Mouse (Mus musculus) c-Kit-positive CD71-positive TER-119-positive erythroid progenitor cells, embryonic 14.5 days (primary cell): Measurements from ENCODE around the gene Mrps33.
A peak's percentile ranks its signal among the peaks of the same experiment; 100 is the strongest.

ENCODE experiments used
- DNase-seq: peaks from one replicate; pipeline ENCODE4 v3.0.0-alpha.2; 2013; ENCODE audit warnings: low spot score

The Mrps33 gene

DNA sequence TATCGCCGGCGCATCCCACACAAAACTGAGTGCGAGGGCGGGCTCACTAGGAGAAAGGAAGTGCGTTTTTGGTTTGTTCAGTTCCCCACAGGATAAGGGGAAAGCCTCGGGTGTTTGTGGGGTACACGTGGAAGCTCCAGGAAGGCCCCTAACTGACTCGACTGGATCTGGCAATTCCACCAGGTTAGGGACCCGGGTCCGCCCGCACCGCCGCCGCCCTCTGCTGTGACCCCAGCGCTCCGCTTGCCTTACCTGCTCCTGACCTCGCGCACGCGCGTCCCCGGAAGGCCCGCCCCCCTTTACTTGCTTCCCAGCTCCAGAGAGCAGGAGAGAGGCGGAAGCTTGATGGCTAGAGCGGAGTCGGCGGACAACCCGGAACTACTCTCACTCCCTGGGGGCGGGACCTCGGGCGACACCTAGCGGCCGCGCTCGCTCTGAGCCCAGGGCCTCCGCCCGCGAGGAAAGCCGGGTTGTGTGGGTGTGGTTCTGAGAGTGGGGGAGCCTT, at the start of gene Mrps33:
TSS of gene Mrps33 (minus strand) at position 377 of the 505 bp plus-strand sequence.
- peak; percentile 93 for DNase-seq

GRCm38 (mm10) chr6:39849667-39850066, 38.9 kb upstream of the Mrps33 start:
- no peak for DNase-seq

GRCm38 (mm10) chr6:39848766-39849165, 38.0 kb upstream of the Mrps33 start:
- DNase-seq = no peak

DNA sequence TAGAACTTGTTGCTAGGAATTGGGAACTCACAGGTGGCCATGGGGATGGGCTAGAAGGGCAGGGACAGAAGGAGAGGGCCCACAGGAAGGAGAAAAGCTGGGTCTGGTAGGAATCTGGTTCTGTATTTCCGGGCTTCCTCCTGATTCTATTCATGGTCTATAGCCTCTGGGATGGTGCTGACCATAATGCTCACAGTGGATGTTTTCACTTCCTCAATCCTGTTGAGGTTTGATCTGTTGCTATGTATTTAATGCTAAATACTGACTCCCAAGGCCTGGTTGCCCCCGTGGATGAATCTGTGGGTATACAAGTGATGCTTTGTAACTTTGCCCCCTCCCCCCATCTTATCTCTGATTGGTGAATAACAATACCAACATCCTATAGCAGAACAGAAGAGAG, 36.8 kb upstream of the Mrps33 start:
- no peak for DNase-seq

DNA sequence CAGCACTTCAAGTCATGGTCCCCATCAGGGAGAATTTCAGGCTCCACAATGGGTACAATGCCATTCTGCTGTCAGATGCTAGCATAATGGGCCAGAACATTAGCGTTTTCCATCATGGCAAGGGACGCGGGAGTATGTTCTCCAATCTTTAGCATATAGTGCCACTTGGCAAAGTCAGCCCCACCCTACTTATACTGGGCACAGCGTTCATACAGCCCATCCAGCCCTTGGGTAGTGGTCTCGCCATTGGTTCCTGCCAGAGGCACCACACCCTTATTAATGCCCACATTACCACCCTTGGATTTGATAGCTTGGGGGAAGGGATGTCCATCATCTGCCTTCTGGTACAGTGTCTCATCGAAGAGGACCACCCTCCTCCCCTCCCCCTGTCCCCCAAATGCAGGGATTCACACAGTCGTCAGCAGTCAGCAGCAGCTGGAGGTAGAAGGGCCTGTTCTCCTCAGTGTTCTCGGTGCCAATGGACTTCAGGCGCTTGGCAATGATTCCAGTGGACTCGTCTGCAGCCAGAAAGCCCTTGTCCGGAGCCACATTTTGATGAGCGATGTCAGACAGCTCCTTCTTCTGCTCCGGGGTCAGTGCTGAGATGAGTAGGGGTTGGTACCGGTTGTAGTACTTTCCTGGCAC, 33.0 kb upstream of the Mrps33 start:
- DNase-seq = no peak

DNA sequence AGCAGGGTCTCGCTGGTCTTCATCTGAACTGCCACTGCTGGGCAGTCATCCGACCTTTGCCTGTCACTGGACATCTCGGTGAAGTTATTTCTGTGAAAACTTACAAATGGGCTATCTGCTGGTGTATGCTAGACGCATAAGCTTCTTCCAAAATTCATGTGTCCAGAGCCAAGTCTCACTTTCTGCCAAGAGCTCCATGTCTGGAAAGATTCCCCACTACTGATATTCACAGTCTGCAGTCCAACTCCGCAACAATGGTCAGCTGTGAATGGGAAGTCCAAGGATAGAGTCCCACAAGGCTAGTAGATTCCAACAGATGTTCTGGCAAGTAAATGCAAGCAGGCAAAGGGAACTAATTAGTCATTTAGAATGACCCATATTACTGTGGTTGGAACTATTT, 17.9 kb upstream of the Mrps33 start:
- DNase-seq = no peak

DNA sequence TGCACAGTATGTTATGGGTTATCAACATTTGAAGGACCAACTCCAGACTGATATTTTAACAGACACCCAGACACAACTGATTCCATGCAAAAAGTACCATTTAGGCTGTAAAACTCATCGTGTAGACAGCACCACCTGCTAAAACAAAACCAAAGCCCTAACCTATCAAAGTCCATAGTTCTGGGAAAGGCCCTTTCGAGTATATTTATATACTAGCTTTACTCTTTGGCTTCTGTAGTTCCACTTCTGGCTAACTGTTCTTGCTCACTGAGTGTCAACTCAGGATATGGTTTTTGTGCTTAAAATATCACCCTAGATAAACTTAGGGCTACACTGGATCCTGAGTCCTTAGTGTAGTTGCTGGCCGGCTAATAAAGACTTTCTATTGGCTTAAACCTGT, 10.5 kb upstream of the Mrps33 start:
- DNase-seq = no peak

GRCm38 (mm10) chr6:39818922-39819321, 8.1 kb upstream of the Mrps33 start:
- DNase-seq = no peak

- DNase-seq = no peak
These were observed 2.3 kb downstream of the Mrps33 start for GRCm38 (mm10) chr6:39808511-39808910.

- DNase-seq = no peak
These were observed 3.7 kb downstream of the Mrps33 start for GRCm38 (mm10) chr6:39807050-39807560.

DNA sequence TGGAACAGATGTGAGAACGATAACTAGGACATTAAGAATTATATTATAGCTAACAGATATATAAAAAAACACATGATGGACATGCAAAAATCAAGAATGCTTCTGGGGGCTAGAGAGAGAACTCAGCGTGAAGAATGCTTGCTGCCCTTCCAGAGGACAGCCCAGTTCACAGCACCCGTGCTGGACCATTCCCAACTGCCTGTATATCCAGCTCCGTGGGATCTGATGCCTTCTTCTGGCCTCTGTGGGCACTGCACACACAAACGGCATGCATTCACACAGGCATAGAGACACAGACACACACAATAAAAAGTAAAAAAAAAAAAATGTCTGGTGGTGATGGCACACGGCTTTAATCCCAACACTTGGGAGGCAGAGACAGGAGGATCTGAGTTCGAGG, 4.5 kb downstream of the Mrps33 start:
- no peak for DNase-seq

DNA sequence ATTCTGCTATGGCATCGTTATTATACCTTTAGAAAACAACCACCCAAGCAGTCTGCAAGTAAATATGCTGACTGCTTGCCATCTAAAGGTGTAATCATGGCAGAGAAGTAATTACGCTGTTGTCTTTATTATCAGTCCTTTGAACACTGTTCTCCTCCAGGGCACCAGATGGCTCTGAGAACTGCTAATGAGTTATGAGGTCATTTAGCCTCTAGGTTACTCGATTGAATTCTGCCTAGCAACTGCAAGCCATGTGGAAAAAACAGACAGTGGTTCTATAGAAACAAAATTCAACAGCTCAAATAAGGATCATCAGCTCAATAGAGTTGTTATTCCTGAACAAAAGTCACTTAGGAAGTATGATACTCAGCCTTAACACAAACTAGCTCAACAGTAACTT, 4.9 kb downstream of the Mrps33 start:
- no peak for DNase-seq

GRCm38 (mm10) chr6:39800977-39801376, 9.8 kb downstream of the Mrps33 start:
- DNase-seq = no peak

DNA sequence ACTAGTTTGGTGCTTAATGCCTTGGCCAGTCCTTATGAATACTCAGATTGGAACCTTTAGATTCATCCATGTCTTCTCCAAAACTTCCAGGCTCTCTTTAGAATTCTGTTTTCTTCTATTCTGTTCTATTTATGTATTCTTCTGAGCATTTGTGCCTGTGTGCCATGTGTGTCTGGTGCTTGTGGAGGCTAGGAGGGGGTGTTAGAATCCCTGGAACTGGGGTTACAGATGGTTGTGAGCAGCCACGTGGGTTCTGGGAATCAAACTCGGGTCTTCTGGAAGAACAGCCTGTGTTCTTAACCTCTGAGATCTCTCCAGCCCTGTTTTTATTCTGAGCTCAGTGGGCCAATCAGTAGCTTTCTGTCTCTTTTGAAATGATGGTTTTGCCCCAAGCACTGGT, 13.7 kb downstream of the Mrps33 start:
- DNase-seq = no peak

- DNase-seq = no peak
These were observed 14.6 kb downstream of the Mrps33 start for GRCm38 (mm10) chr6:39796150-39796549.

DNA sequence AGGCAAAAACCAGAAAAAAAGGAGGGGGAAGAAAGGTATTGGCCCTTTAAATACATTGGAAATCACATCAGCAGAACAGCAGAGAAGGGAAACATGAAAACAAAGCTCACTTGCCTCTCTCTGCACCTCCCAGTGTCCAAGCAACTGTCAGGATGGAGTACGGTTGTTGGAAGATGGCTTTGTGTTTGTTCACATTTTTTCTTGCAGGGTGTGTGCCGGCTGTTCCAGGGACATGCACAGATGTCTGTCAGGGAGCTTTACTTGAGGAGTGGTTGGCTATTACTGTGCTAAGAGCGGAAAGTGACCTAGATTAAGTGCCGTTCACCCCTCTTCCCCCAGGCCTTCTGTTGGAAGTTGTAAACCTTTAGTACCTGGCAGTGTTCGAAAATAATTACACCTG, 19.0 kb downstream of the Mrps33 start:
- DNase-seq = no peak

DNA sequence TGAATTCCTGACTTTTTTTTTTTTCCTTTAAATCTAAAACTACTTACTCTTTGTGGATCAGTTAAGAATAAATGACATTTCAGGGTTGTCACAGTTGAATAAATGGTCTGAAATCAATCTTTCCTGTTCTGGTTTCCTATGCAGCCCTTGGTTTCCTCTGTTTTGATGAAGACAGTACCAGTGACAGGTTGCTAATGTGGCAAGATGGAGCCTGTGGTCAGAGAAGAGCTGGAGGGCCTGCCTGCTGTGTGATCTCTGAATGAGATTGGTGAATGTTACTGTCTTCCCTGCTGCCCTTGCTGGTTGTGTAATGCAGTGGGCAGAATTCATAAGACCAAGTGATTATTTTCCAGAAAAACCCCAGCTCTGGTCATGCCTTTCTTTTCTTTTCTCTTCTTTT, 22.4 kb downstream of the Mrps33 start:
- DNase-seq = no peak

GRCm38 (mm10) chr6:39787783-39788182, 23.0 kb downstream of the Mrps33 start:
- DNase-seq = no peak

DNA sequence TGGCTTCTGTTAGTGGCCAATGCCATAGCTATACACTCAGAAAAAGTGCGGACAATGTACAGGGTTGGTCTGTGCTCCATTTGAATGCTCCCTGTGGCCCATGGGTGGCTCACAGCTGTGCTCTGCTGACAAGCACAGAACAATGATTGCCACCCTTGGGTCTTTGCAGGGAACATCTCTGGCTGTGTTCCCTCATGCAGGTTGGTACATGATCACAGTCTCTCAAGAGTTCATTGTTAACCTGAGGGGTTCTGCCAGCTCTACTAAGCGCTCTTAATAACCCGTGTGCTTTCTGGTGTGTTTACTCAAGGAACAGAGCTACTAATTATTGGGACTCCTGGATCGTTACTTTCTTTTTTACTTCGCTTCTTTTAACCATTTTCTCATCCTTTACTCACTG, 24.8 kb downstream of the Mrps33 start:
- no peak for DNase-seq

DNA sequence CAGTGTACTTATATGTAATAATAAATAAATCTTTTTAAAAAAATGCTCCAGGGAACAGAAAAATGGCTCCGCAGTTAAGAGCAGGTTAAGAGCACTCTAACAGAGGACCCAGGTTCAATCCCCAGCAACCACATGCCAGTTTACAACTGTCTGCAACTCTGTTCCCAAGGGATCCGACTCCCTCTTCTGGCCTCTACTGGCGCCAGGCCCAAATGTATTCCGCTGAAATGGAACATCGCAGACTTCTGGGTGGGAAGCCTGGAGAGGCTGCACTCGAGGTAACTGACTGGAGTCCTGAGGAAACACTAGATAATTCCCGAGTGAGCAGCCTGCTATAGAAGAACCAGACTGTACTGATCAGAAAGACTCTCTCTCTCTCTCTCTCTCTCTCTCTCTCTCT, 27.3 kb downstream of the Mrps33 start:
- no peak for DNase-seq

DNA sequence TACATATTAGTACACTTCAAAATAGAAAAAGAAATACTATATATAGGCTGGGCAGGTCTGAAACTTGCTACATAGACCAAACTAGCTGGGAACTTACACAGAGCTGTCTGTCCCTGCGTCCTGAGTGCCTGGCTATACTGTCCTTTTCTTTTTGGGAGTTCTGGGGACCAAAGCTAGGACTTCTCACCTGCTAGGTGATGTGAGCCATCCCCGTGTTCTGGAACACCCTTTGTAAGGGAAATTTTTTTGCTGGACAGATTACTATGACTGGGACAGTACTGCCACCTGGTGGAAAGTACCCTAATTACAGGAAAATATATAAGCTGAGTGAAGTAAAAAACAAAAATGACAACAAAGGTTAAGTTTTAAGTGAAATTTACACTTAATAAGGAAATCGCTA, 28.2 kb downstream of the Mrps33 start:
- peak; percentile 53 for DNase-seq

DNA sequence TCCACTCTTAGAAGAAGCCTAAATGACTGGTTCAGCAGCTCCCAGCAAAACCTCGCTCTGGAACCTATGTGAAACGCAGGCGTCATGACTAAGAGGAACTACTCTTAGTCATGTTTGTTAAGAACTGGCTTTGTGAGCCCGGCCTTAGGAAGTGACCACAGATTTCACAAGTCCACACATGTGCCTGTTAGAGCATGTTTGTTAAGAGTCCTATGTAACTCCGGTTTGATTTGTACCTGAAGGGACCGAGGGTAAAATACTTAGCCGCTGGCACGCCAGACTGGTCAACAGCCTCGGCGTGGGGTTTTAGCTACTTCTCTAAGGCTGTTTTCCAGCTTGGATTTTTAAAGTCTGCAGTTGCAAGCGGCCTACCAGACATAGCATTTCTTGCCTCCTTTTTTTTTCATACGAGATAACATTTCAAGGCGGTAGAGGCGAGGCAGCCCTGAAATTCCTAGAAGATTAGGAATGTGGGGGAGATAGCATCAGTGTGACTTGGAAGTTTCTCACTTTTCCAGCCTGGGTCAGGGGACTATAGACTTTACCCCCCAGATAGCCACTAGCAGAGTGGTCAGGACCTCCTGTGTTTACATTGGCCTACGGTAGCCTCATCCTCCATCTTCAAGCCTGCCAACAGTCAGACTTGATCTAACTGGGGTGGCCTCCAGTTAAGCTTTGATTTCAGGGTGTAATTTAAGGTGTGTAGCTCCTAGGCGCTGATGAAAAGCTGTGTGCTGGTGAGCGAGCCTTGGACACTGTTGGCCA, 28.8 kb downstream of the Mrps33 start:
- no peak for DNase-seq

DNA sequence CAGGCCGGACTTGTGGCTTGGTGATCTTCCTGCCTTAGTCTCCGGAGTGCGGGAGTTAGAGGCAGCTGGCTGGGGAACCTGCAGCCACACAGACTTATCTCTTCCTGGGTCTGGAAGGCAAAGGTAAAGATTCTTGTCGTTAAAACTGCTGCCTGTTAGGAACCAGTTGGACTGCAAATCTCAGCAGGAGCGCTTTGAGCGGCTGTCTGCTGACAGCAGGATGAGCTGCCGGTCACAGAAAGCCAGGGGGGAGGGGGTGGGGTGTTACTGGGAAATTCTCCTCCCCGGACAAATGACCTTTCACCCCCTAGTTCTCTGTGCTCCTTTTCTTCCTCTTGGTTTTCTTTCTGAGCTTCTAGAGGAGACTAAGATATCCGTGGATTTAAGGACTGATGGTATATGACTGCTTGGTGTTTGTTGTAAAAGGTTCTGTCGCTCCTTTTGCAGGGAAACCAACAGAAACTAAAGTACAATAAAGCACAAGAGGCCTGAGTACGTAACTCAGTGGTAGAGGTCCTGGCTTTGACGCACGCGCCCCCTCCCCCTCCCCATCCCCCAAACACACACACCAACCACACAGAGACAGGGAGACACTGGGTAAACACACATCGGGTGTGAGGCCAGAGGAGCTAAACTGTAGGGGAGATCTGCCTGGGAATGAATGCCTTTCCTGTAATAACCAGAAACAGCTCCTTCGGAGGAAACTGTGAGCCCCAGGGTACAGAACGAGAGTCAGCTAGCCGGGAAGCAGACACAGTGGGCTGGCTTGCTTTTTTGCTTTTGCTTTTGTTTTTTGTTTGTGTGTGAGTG, 29.7 kb downstream of the Mrps33 start:
- DNase-seq = no peak
